Mouse (Mus musculus) brain, embryonic 14.5 days (tissue): Measurements from ENCODE around the gene Ankrd50. TPM values are rescaled to one million over a fixed set of nuclear protein-coding genes. Genes with fewer than 3 reads are reported as not detected.

ENCODE experiments used
- DNase-seq: peaks from one replicate; pipeline ENCODE4 v3.0.0-alpha.2; 2011; ENCODE audit warnings: low read depth
- CTCF ChIP-seq: fragments of 200-500 bp; IDR thresholded peaks from 2 replicates; pipeline ENCODE4 v1.5.1; 2012; ENCODE audit warnings: inconsistent platforms, mild to moderate bottlenecking, moderate library complexity, borderline replicate concordance; ENCODE audit not compliant: insufficient read depth, insufficient read length; ENCODE audit errors: extremely low read depth
- POLR2A ChIP-seq: fragments of 200-500 bp; IDR thresholded peaks from 2 replicates; pipeline ENCODE4 v1.6.1; 2012; ENCODE audit warnings: mild to moderate bottlenecking, inconsistent platforms, borderline replicate concordance; ENCODE audit not compliant: poor library complexity, insufficient read depth, insufficient read length, severe bottlenecking; ENCODE audit errors: extremely low read depth
- polyA plus RNA-seq: library from polyadenylated mRNA; depleted of rRNA; stranded (reverse); fragments of >200 nt; gene quantifications from 2 replicates; pipeline ENCODE4 v1.2.3, GENCODE M21; 2012

Gene Ankrd50
- polyA plus RNA-seq, 1 experiment: 64.7 TPM

DNA sequence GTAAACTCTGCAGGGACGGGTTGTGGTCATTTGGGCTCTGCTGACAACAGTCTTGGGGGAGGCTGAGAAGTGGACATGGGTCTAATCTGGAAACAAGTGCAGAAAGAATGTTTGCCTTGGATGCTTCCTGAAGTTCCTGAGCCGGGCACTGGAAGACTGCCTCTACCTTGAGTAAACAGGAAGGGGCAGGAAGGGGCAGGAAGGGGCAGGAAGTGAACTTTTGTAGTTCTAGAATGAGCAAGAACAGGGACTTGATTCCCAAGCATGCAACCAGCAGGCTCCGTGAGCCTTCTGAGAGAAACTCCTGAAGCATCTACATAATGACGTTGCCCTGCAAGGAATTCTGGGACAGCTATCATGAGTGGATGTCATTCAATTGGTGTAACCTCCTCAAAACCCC lies 60.7 kb downstream of the Ankrd50 start:
- TF ChIP-seq POLR2A (no peak), CTCF (no peak)
- no peak for DNase-seq

DNA sequence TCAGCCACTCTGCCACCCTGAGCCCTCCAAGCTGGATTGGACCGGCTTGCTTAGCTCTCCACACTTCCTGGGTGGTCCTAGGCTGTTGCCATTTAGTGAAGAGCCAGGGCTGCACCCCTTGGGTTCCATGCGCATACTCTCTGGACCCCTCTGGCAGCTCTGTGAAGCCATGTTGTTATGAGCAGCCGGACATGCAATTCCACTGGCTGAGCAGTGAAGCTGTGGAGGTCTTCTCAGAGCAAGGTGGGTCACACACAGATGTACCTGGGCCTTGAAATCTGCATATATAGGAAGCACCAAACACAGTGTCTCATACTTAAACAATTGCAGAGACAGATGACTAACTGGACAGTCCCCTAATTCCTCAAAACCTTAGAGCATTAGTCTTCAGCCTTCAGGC lies 64.7 kb downstream of the Ankrd50 start:
- DNase-seq: no peak
- TF ChIP-seq CTCF (no peak), POLR2A (no peak)

- DNase-seq: no peak
- TF ChIP-seq POLR2A (no peak), CTCF (no peak)
These were observed 69.2 kb downstream of the Ankrd50 start for GRCm38 (mm10) chr3:38415292-38415930.
